Mouse (Mus musculus): ENCODE data around the gene Atp7a. TPM values are rescaled to one million over a fixed set of nuclear protein-coding genes. Genes with fewer than 3 reads are reported as not detected.
"Not testable (repeated sequence)": the region's sequence is repeated elsewhere in the genome, so short reads cannot be mapped to it uniquely, and the experiment has no call there.

Atp7a gene
- polyA plus RNA-seq, 1 experiment from 2014 or later, result 29.0 TPM

GRCm38 (mm10) chrX:106045928-106046327 lies 18.9 kb downstream of the Atp7a start:
- H3K27ac ChIP-seq (ENCODE audit: low read length), result peak overlapping the region; percentile 13
- peaks cover 27% of the 10 kb centered on the region; the same call in 1 of the 2 replicates for H3K4me1 ChIP-seq (ENCODE audit: insufficient read depth, low read length)
- H3K9me3 ChIP-seq (ENCODE audit: low read length), result no peaks in the 10 kb centered on the region
- WGBS, result 45% methylated on average over 9 of the region's 9 CpGs
- 0 out of 2 replicates have a peak, but pooled peaks have one; percentile 8 for ATAC-seq (ENCODE audit: low FRiP score, low TSS enrichment)
- no peak overlapping the region for H3K4me3 ChIP-seq (ENCODE audit: low read length)
- no peak overlapping the region for H3K9ac ChIP-seq (replicated peaks; ENCODE audit: low read length)
- no peaks in the 10 kb centered on the region for H3K36me3 ChIP-seq (ENCODE audit: insufficient read depth, low read length)
- no peak overlapping the region for H3K4me2 ChIP-seq (replicated peaks; ENCODE audit: low read depth, low read length)
- H3K27me3 ChIP-seq (ENCODE audit: insufficient read depth, low read length), result peaks cover 4% of the 10 kb centered on the region; the same call in 1 of the 2 replicates

GRCm38 (mm10) chrX:106048191-106048590 lies 21.1 kb downstream of the Atp7a start:
- no peak overlapping the region for H3K4me2 ChIP-seq (replicated peaks; ENCODE audit: low read depth, low read length)
- no peaks in the 10 kb centered on the region for H3K36me3 ChIP-seq (ENCODE audit: insufficient read depth, low read length)
- peaks cover 27% of the 10 kb centered on the region; the same call in 1 of the 2 replicates for H3K4me1 ChIP-seq (ENCODE audit: insufficient read depth, low read length)
- no peak overlapping the region for H3K4me3 ChIP-seq (ENCODE audit: low read length)
- H3K27ac ChIP-seq (ENCODE audit: low read length), result no peak overlapping the region
- peaks cover 4% of the 10 kb centered on the region; the same call in 1 of the 2 replicates for H3K27me3 ChIP-seq (ENCODE audit: insufficient read depth, low read length)
- no peaks in the 10 kb centered on the region for H3K9me3 ChIP-seq (ENCODE audit: low read length)
- 46% methylated on average over 1 of the region's 1 CpGs for WGBS
- peak; percentile 74; the same call in 1 of the 2 replicates for ATAC-seq (ENCODE audit: low FRiP score, low TSS enrichment)
- no peak overlapping the region for H3K9ac ChIP-seq (replicated peaks; ENCODE audit: low read length)

- H3K9ac ChIP-seq (replicated peaks; ENCODE audit: low read length); H3K9me3 ChIP-seq (ENCODE audit: low read length); H3K27me3 ChIP-seq (ENCODE audit: insufficient read depth, low read length); H3K4me2 ChIP-seq (replicated peaks; ENCODE audit: low read depth, low read length); ATAC-seq (ENCODE audit: low FRiP score, low TSS enrichment); H3K27ac ChIP-seq (ENCODE audit: low read length); H3K36me3 ChIP-seq (ENCODE audit: insufficient read depth, low read length); H3K4me1 ChIP-seq (ENCODE audit: insufficient read depth, low read length); H3K4me3 ChIP-seq (ENCODE audit: low read length): not testable (repeated sequence)
- 87% methylated on average over 2 of the region's 2 CpGs for WGBS
Observed at GRCm38 (mm10) chrX:106077858-106078257, 50.8 kb downstream of the Atp7a start.

GRCm38 (mm10) chrX:106080811-106081443 lies 53.9 kb downstream of the Atp7a start:
- H3K27ac ChIP-seq (ENCODE audit: low read length), result 0 out of 2 replicates have a peak overlapping the region, but pooled peaks have one; percentile 6
- 45% methylated on average over 13 of the region's 13 CpGs for WGBS
- no peak overlapping the region for H3K9ac ChIP-seq (replicated peaks; ENCODE audit: low read length)
- no peaks in the 10 kb centered on the region for H3K9me3 ChIP-seq (ENCODE audit: low read length)
- 0 out of 2 replicates have a peak, but pooled peaks cover 5% of the 10 kb centered on the region for H3K4me1 ChIP-seq (ENCODE audit: insufficient read depth, low read length)
- H3K4me2 ChIP-seq (replicated peaks; ENCODE audit: low read depth, low read length), result no peak overlapping the region
- no peaks in the 10 kb centered on the region; the same call in 1 of the 2 replicates for H3K27me3 ChIP-seq (ENCODE audit: insufficient read depth, low read length)
- no peak for ATAC-seq (ENCODE audit: low FRiP score, low TSS enrichment)
- no peak overlapping the region for H3K4me3 ChIP-seq (ENCODE audit: low read length)
- no peaks in the 10 kb centered on the region for H3K36me3 ChIP-seq (ENCODE audit: insufficient read depth, low read length)

GRCm38 (mm10) chrX:106082518-106082917 lies 55.4 kb downstream of the Atp7a start:
- Histone ChIP-seq H3K4me3 (ENCODE audit: low read length) (no peak overlapping the region), H3K27ac (ENCODE audit: low read length) (no peak overlapping the region), H3K4me1 (ENCODE audit: insufficient read depth, low read length) (0 out of 2 replicates have a peak, but pooled peaks cover 7% of the 10 kb centered on the region), H3K27me3 (ENCODE audit: insufficient read depth, low read length) (no peaks in the 10 kb centered on the region; the same call in 1 of the 2 replicates), H3K36me3 (ENCODE audit: insufficient read depth, low read length) (peaks cover 6% of the 10 kb centered on the region; the same call in 1 of the 2 replicates), H3K9ac (replicated peaks; ENCODE audit: low read length) (no peak overlapping the region), H3K9me3 (ENCODE audit: low read length) (no peaks in the 10 kb centered on the region), H3K4me2 (replicated peaks; ENCODE audit: low read depth, low read length) (no peak overlapping the region)
- no peak for ATAC-seq (ENCODE audit: low FRiP score, low TSS enrichment)

- no peaks in the 10 kb centered on the region for H3K9me3 ChIP-seq (ENCODE audit: low read length)
- ATAC-seq (ENCODE audit: low FRiP score, low TSS enrichment), result peak; percentile 74; the same call in 1 of the 2 replicates
- H3K27ac ChIP-seq (ENCODE audit: low read length), result peak overlapping the region; percentile 76
- no peak overlapping the region for H3K4me2 ChIP-seq (replicated peaks; ENCODE audit: low read depth, low read length)
- no peak overlapping the region for H3K4me3 ChIP-seq (ENCODE audit: low read length)
- H3K27me3 ChIP-seq (ENCODE audit: insufficient read depth, low read length), result no peaks in the 10 kb centered on the region; the same call in 1 of the 2 replicates
- H3K36me3 ChIP-seq (ENCODE audit: insufficient read depth, low read length), result peaks cover 6% of the 10 kb centered on the region; the same call in 1 of the 2 replicates
- WGBS, result 53% methylated on average over 3 of the region's 3 CpGs
- no peak overlapping the region for H3K9ac ChIP-seq (replicated peaks; ENCODE audit: low read length)
- 0 out of 2 replicates have a peak, but pooled peaks cover 7% of the 10 kb centered on the region for H3K4me1 ChIP-seq (ENCODE audit: insufficient read depth, low read length)
Observed at GRCm38 (mm10) chrX:106085132-106085531, 58.1 kb downstream of the Atp7a start.

- 64% methylated on average over 2 of the region's 2 CpGs for WGBS
- Histone ChIP-seq H3K4me2 (replicated peaks; ENCODE audit: low read depth, low read length) (no peak overlapping the region), H3K27me3 (ENCODE audit: insufficient read depth, low read length) (no peaks in the 10 kb centered on the region), H3K9me3 (ENCODE audit: low read length) (no peaks in the 10 kb centered on the region), H3K4me3 (ENCODE audit: low read length) (no peak overlapping the region), H3K9ac (replicated peaks; ENCODE audit: low read length) (no peak overlapping the region), H3K27ac (ENCODE audit: low read length) (peak overlapping the region; percentile 76), H3K36me3 (ENCODE audit: insufficient read depth, low read length) (peaks cover 6% of the 10 kb centered on the region; the same call in 1 of the 2 replicates), H3K4me1 (ENCODE audit: insufficient read depth, low read length) (0 out of 2 replicates have a peak, but pooled peaks cover 6% of the 10 kb centered on the region)
- peak; percentile 84; the same call in 1 of the 2 replicates for ATAC-seq (ENCODE audit: low FRiP score, low TSS enrichment)
Observed at GRCm38 (mm10) chrX:106085564-106085963, 58.5 kb downstream of the Atp7a start.

- H3K4me2 ChIP-seq (replicated peaks; ENCODE audit: low read depth, low read length), result no peak overlapping the region
- H3K36me3 ChIP-seq (ENCODE audit: insufficient read depth, low read length), result no peaks in the 10 kb centered on the region
- H3K9me3 ChIP-seq (ENCODE audit: low read length), result no peaks in the 10 kb centered on the region
- no peaks in the 10 kb centered on the region; the same call in 1 of the 2 replicates for H3K27me3 ChIP-seq (ENCODE audit: insufficient read depth, low read length)
- peaks cover 6% of the 10 kb centered on the region; the same call in 1 of the 2 replicates for H3K4me1 ChIP-seq (ENCODE audit: insufficient read depth, low read length)
- H3K27ac ChIP-seq (ENCODE audit: low read length), result peak overlapping the region; percentile 75
- WGBS, result 54% methylated on average over 5 of the region's 5 CpGs
- ATAC-seq (ENCODE audit: low FRiP score, low TSS enrichment), result peak; percentile 69
- H3K4me3 ChIP-seq (ENCODE audit: low read length), result no peak overlapping the region
- 0 out of 2 replicates have a peak overlapping the region, but pooled peaks have one; percentile 35 for H3K9ac ChIP-seq (replicated peaks; ENCODE audit: low read length)
Observed at GRCm38 (mm10) chrX:106092939-106093338, 65.9 kb downstream of the Atp7a start.

- Histone ChIP-seq H3K36me3 (ENCODE audit: insufficient read depth, low read length) (peaks cover 11% of the 10 kb centered on the region; the same call in 1 of the 2 replicates), H3K4me3 (ENCODE audit: low read length) (no peak overlapping the region), H3K4me2 (replicated peaks; ENCODE audit: low read depth, low read length) (no peak overlapping the region), H3K27me3 (ENCODE audit: insufficient read depth, low read length) (no peaks in the 10 kb centered on the region; the same call in 1 of the 2 replicates), H3K9me3 (ENCODE audit: low read length) (no peaks in the 10 kb centered on the region), H3K4me1 (ENCODE audit: insufficient read depth, low read length) (no peaks in the 10 kb centered on the region), H3K9ac (replicated peaks; ENCODE audit: low read length) (no peak overlapping the region), H3K27ac (ENCODE audit: low read length) (no peak overlapping the region)
- ATAC-seq (ENCODE audit: low FRiP score, low TSS enrichment), result peak; percentile 54; the same call in 1 of the 2 replicates
- WGBS, result 48% methylated on average over 2 of the region's 2 CpGs
Observed at GRCm38 (mm10) chrX:106105464-106105863, 78.4 kb downstream of the Atp7a start.

GRCm38 (mm10) chrX:106113881-106114280 lies 86.8 kb downstream of the Atp7a start:
- no peaks in the 10 kb centered on the region for H3K9me3 ChIP-seq (ENCODE audit: low read length)
- WGBS, result 88% methylated on average over 4 of the region's 4 CpGs
- peaks cover 8% of the 10 kb centered on the region; the same call in 1 of the 2 replicates for H3K36me3 ChIP-seq (ENCODE audit: insufficient read depth, low read length)
- H3K27me3 ChIP-seq (ENCODE audit: insufficient read depth, low read length), result no peaks in the 10 kb centered on the region; the same call in 1 of the 2 replicates
- no peak overlapping the region for H3K9ac ChIP-seq (replicated peaks; ENCODE audit: low read length)
- H3K4me1 ChIP-seq (ENCODE audit: insufficient read depth, low read length), result no peaks in the 10 kb centered on the region
- H3K27ac ChIP-seq (ENCODE audit: low read length), result no peak overlapping the region
- ATAC-seq (ENCODE audit: low FRiP score, low TSS enrichment), result no peak
- H3K4me2 ChIP-seq (replicated peaks; ENCODE audit: low read depth, low read length), result no peak overlapping the region
- no peak overlapping the region for H3K4me3 ChIP-seq (ENCODE audit: low read length)

Measured in kidney, embryonic 16.5 days (tissue).